Mouse (Mus musculus) cerebellum, adult 2 months (tissue): Measurements from ENCODE around the gene Bcan.

Experiments
- CTCF ChIP-seq: fragments of 200-500 bp; IDR thresholded peaks from 2 replicates; pipeline ENCODE4 v1.5.1; 2011; ENCODE audit warnings: low read depth, mild to moderate bottlenecking, control low read depth, low read length, moderate library complexity, borderline replicate concordance; ENCODE audit not compliant: insufficient read depth
- POLR2A ChIP-seq: fragments of 200-500 bp; IDR thresholded peaks from 2 replicates; pipeline ENCODE4 v1.6.1; 2011; ENCODE audit warnings: low read length, control low read depth, borderline replicate concordance; ENCODE audit not compliant: insufficient read depth

- TF ChIP-seq CTCF = no peak
- no peak for TF ChIP-seq POLR2A
Measured at GRCm38 (mm10) chr3:87958967-87959366, 41.1 kb downstream of the Bcan start.
